Mouse (Mus musculus): ENCODE measurements at regions not wholly inside any gene's neighbourhood (a gene's known extent, or its start where the extent isn't known, plus 50 kb on each side); places are given as distances from the start of the nearest gene placed in this dataset.

GRCm38 (mm10) chr6:116942696-116943095 lies 225.6 kb upstream of the Cxcl12 start:
- no peak for TF ChIP-seq CTCF (conservative IDR thresholded peaks at IDR 0.05; ENCODE audit: low read length)
- TF ChIP-seq POU5F1 (IDR thresholded peaks at IDR 0.05; ENCODE audit: borderline replicate concordance, low read length), result no peak

All from E14TG2a.4 (cell line).